Mouse (Mus musculus) midbrain, embryonic 16.5 days (tissue): ENCODE results near the gene Rbm18. TPM values are rescaled to one million over a fixed set of nuclear protein-coding genes. Genes with fewer than 3 reads are reported as not detected.
A peak's percentile ranks its signal among the peaks of the same experiment; 100 is the strongest.

ENCODE experiments used
- ATAC-seq: fragments of 200-750 bp; cut with Nextera tagmentation; 2 replicates; pipeline ENCODE4 v1.8.0; 2017; ENCODE audit warnings: moderate TSS enrichment
- H3K27ac ChIP-seq: fragments of 300-500 bp; sonication (generic); 2 replicates; pipeline ENCODE4 v1.5.1; 2014; ENCODE audit warnings: mild to moderate bottlenecking, low read length, mixed read lengths
- H3K27me3 ChIP-seq: fragments of 300-500 bp; sonication (generic); 2 replicates; pipeline ENCODE4 v1.6.1; 2014; ENCODE audit warnings: low read depth, low read length, mixed read lengths; ENCODE audit not compliant: control insufficient read depth, insufficient read depth
- H3K36me3 ChIP-seq: fragments of 300-500 bp; sonication (generic); 2 replicates; pipeline ENCODE4 v1.6.1; 2014; ENCODE audit warnings: mild to moderate bottlenecking, low read length, moderate library complexity, mixed read lengths; ENCODE audit not compliant: control insufficient read depth, insufficient read depth
- H3K4me1 ChIP-seq: fragments of 300-500 bp; sonication (generic); 2 replicates; pipeline ENCODE4 v1.6.1; 2014; ENCODE audit warnings: mild to moderate bottlenecking, low read length, mixed read lengths; ENCODE audit not compliant: control insufficient read depth, insufficient read depth
- H3K4me2 ChIP-seq: fragments of 300-500 bp; sonication (generic); 2 replicates; pipeline ENCODE4 v1.6.1; 2014; ENCODE audit warnings: mild to moderate bottlenecking, low read length, mixed read lengths
- H3K4me3 ChIP-seq: fragments of 300-500 bp; sonication (generic); 2 replicates; pipeline ENCODE4 v1.5.1; 2014; ENCODE audit warnings: low read depth, mild to moderate bottlenecking, low read length, moderate library complexity, mixed read lengths
- H3K9ac ChIP-seq: fragments of 300-500 bp; sonication (generic); 2 replicates; pipeline ENCODE4 v1.6.1; 2014; ENCODE audit warnings: low read depth, low read length, mixed read lengths
- H3K9me3 ChIP-seq: fragments of 300-500 bp; sonication (generic); replicated peaks from 2 replicates; pipeline ENCODE4 v1.6.1; 2014; ENCODE audit warnings: mild to moderate bottlenecking, low read length, mixed read lengths; ENCODE audit not compliant: control insufficient read depth, poor library complexity, severe bottlenecking
- WGBS: fragments of 180-500 bp; shearing (Covaris S2); extraction: QIAGEN DNeasy Blood & Tissue Kit; methylation state at CpG from one replicate; pipeline ENCODE4 v1.1.7; 2014; 5-methylcytosine and 5-hydroxymethylcytosine counted together
- polyA plus RNA-seq: library from polyadenylated mRNA; unstranded; fragments of >200 nt; fragmentation: Nextera tagmentation; extraction: Ambion mirVana; gene quantifications from 2 replicates; pipeline ENCODE4 v1.2.1, GENCODE M21; 2015

Gene Rbm18
- polyA plus RNA-seq, 1 experiment from 2014 or later: 131 TPM

- Histone ChIP-seq H3K4me2 (no peak overlapping the region), H3K27me3 (peaks cover 68% of the 10 kb centered on the region), H3K36me3 (no peaks in the 10 kb centered on the region), H3K27ac (no peak overlapping the region), H3K9me3 (no peaks in the 10 kb centered on the region), H3K4me3 (no peak overlapping the region), H3K4me1 (peaks cover 18% of the 10 kb centered on the region), H3K9ac (no peak overlapping the region)
- WGBS: 24% methylated on average over 3 of the region's 3 CpGs
- ATAC-seq: no peak
These were observed 47.4 kb downstream of the Rbm18 start for GRCm38 (mm10) chr2:36089190-36089589.

GRCm38 (mm10) chr2:36085041-36085440 lies 51.5 kb downstream of the Rbm18 start:
- H3K4me1 ChIP-seq: no peaks in the 10 kb centered on the region
- no peaks in the 10 kb centered on the region for H3K36me3 ChIP-seq
- no peak for ATAC-seq
- peaks cover 30% of the 10 kb centered on the region for H3K27me3 ChIP-seq
- H3K9me3 ChIP-seq: no peaks in the 10 kb centered on the region
- no peak overlapping the region for H3K4me2 ChIP-seq
- no peak overlapping the region for H3K9ac ChIP-seq
- 56% methylated on average over 1 of the region's 1 CpGs for WGBS
- no peak overlapping the region for H3K27ac ChIP-seq
- no peak overlapping the region for H3K4me3 ChIP-seq

- no peak for ATAC-seq
- Histone ChIP-seq H3K36me3 (no peaks in the 10 kb centered on the region), H3K4me3 (no peak overlapping the region), H3K4me1 (no peaks in the 10 kb centered on the region), H3K9ac (no peak overlapping the region), H3K4me2 (no peak overlapping the region), H3K9me3 (no peaks in the 10 kb centered on the region), H3K27ac (no peak overlapping the region), H3K27me3 (peaks cover 9% of the 10 kb centered on the region)
- whole genome bisulfite sequencing: 83% methylated on average over 9 of the region's 9 CpGs
These were observed 53.6 kb downstream of the Rbm18 start for GRCm38 (mm10) chr2:36082802-36083580.

- no peaks in the 10 kb centered on the region for H3K9me3 ChIP-seq
- H3K36me3 ChIP-seq: no peaks in the 10 kb centered on the region
- ATAC-seq: no peak
- H3K4me2 ChIP-seq: no peak overlapping the region
- peaks cover 2% of the 10 kb centered on the region; the same call in 1 of the 2 replicates for H3K4me1 ChIP-seq
- no peak overlapping the region for H3K4me3 ChIP-seq
- H3K9ac ChIP-seq: no peak overlapping the region
- 31% methylated on average over 9 of the region's 9 CpGs for WGBS
- peaks cover 3% of the 10 kb centered on the region; the same call in 1 of the 2 replicates for H3K27me3 ChIP-seq
- no peak overlapping the region for H3K27ac ChIP-seq
These were observed 55.1 kb downstream of the Rbm18 start for GRCm38 (mm10) chr2:36081446-36081845.

- peak overlapping the region; percentile 11 for H3K4me3 ChIP-seq
- ATAC-seq: peak; percentile 69
These were observed 59.3 kb downstream of the Rbm18 start for GRCm38 (mm10) chr2:36077160-36077761.

DNA sequence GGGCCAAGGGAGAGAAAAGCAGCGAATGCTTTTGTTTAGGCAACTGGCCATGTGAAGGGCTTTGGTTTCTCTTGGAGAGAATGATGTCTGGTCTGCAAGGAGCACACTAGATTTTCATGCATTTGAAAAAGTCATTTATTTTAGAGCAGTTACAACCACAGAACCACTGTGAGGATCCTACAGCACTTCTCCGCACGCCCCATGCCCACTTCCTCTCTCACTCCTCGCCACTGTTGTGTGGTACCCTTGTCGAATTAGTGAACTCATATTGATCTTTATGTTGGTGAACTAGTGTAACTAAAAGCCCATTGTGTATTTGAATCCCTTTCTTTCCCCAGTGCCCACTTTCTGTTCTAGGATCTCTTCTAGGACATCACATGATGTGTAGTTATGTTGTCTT lies 61.4 kb downstream of the Rbm18 start:
- H3K4me1 ChIP-seq: peaks cover 2% of the 10 kb centered on the region; the same call in 1 of the 2 replicates
- H3K4me3 ChIP-seq: no peak overlapping the region
- no peaks in the 10 kb centered on the region for H3K27me3 ChIP-seq
- H3K9ac ChIP-seq: no peak overlapping the region
- H3K9me3 ChIP-seq: no peaks in the 10 kb centered on the region
- no peak overlapping the region for H3K27ac ChIP-seq
- no peak overlapping the region for H3K4me2 ChIP-seq
- no peaks in the 10 kb centered on the region for H3K36me3 ChIP-seq
- ATAC-seq: no peak
- WGBS: 93% methylated on average over 5 of the region's 5 CpGs

More at GRCm38 (mm10) chr2:36077160-36077761, 59.3 kb downstream of the Rbm18 start:
- H3K27me3 ChIP-seq: no peaks in the 10 kb centered on the region
- H3K9ac ChIP-seq: peak overlapping the region; percentile 43
- H3K36me3 ChIP-seq: no peaks in the 10 kb centered on the region
- peak overlapping the region; percentile 47 for H3K4me2 ChIP-seq
- 19% methylated on average over 11 of the region's 11 CpGs for WGBS
- H3K4me1 ChIP-seq: peaks cover 2% of the 10 kb centered on the region; the same call in 1 of the 2 replicates
- no peak overlapping the region for H3K27ac ChIP-seq
- H3K9me3 ChIP-seq: no peaks in the 10 kb centered on the region

GRCm38 (mm10) chr2:36073781-36074180 lies 62.8 kb downstream of the Rbm18 start:
- ATAC-seq: no peak
- Histone ChIP-seq H3K4me3 (no peak overlapping the region), H3K9me3 (no peaks in the 10 kb centered on the region), H3K27ac (no peak overlapping the region), H3K4me2 (no peak overlapping the region), H3K4me1 (peaks cover 2% of the 10 kb centered on the region; the same call in 1 of the 2 replicates), H3K9ac (no peak overlapping the region), H3K36me3 (no peaks in the 10 kb centered on the region), H3K27me3 (no peaks in the 10 kb centered on the region)
- WGBS: 76% methylated on average over 3 of the region's 3 CpGs

DNA sequence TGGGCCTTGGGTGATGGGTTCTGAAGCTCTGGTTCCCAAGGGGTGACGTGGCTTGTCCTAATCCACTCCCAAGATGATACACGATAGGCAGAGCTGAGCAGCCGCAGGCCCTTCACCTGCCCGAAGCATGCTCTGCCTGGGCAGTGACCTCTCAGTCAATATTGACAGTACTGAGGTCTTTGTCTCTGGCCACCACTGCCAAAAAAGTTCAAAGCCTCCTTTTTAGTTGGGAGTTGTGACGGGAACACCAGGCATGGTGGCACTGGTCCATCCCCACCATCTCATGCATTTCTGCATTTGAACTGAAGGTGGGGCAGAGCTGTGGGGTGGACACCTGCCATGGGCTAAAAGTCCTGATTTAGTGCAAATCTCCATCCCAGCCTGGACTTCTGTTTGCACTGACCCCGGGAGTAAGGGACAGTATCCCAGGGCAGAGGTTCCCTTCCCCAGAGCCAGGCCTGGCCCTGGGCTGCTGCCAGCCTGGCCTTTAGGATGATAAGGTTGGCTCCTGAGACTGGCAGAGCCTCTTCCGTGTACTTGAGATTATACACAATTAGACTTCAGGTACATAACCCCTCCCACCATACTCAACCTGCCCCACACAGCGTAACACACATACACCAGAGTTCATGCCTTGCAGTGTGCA lies 64.8 kb downstream of the Rbm18 start:
- no peaks in the 10 kb centered on the region for H3K27me3 ChIP-seq
- H3K27ac ChIP-seq: no peak overlapping the region
- no peaks in the 10 kb centered on the region for H3K36me3 ChIP-seq
- H3K4me3 ChIP-seq: no peak overlapping the region
- H3K9ac ChIP-seq: no peak overlapping the region
- ATAC-seq: no peak
- no peaks in the 10 kb centered on the region for H3K9me3 ChIP-seq
- H3K4me1 ChIP-seq: peaks cover 3% of the 10 kb centered on the region; the same call in 1 of the 2 replicates
- H3K4me2 ChIP-seq: no peak overlapping the region
- WGBS: 84% methylated on average over 8 of the region's 8 CpGs

DNA sequence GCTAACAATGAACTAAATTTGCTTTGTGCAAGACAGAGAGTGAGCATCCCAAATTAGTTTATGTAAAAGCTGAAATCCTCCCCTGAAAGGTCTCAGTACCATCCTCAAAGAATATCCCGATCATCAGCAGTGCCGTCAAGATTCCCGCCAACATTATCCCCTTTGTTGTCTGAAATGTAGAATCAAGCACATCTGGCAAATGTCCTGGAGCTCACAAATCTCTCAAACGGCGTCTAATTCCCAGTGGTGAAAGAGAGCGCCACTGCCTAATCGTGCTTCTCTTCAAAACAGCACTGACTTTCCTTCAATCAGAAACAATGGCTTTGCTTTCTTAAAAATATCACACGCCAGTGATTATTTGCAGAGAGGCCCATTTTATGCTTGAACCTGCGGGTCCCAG lies 69.4 kb downstream of the Rbm18 start:
- H3K9me3 ChIP-seq: no peaks in the 10 kb centered on the region
- no peak overlapping the region for H3K9ac ChIP-seq
- H3K27ac ChIP-seq: no peak overlapping the region
- no peak overlapping the region for H3K4me3 ChIP-seq
- peaks cover 4% of the 10 kb centered on the region; the same call in 1 of the 2 replicates for H3K4me1 ChIP-seq
- no peak for ATAC-seq
- no peaks in the 10 kb centered on the region for H3K27me3 ChIP-seq
- no peaks in the 10 kb centered on the region for H3K36me3 ChIP-seq
- no peak overlapping the region for H3K4me2 ChIP-seq
- WGBS: 18% methylated on average over 9 of the region's 9 CpGs
